In the genomic region with DNA sequence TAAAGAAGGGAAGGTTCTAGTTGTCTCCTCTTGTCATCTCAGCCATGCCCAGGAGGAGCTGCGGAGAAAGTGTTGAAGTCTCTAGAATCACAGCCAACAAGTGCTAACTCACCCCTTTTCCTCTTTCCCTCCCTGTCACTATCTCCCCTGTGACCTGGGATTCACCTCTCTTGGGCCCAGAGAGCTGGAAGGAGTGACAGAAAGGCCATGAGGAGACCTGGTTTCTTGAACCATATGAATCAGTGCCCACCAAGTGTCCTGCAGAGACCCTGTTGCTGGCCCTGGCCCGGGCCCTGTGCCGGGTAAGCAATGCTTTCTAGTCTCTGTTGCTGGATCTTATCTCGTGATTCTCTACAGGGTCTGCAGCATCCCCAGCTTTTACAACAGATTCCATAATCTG, we compare ENCODE assay signal across 15 mouse cellular contexts.
DNase-seq lines count a peak whose midpoint lies in the region; ATAC-seq lines count a peak whose summit lies in the region.
"Had no signal": no experiment of that assay in that cellular context is flagged by ENCODE, and none has a peak within 500 bp of the region (broad histone marks: within the 10 kb centered on the region; RNA-seq: fewer than 3 reads in every experiment).

No protein-coding gene starts in this region.

- no peak overlapping the region for H3K4me3 ChIP-seq in embryonic facial prominence, embryonic 13.5 days
- H3K4me3 ChIP-seq in embryonic facial prominence, embryonic 10.5 days = no peak overlapping the region
- H3K4me3 ChIP-seq in heart, embryonic 16.5 days (ENCODE audit: low read length) = no peak overlapping the region
- H3K4me3 ChIP-seq in limb, embryonic 15.5 days = no peak overlapping the region
- no peak overlapping the region for H3K4me3 ChIP-seq in limb, embryonic 10.5 days
- H3K4me3 ChIP-seq in embryonic facial prominence, embryonic 14.5 days (ENCODE audit: low read depth, low read length) = no peak overlapping the region
- H3K4me3 ChIP-seq: forebrain, embryonic 15.5 days; layer of hippocampus, adult 2 months; limb, embryonic 13.5 days; midbrain, embryonic 13.5 days; myocyte had no signal

- no peak overlapping the region for H3K9ac ChIP-seq in embryonic facial prominence, embryonic 13.5 days
- no peak overlapping the region for H3K9ac ChIP-seq in heart, embryonic 16.5 days (ENCODE audit: low read length)
- H3K9ac ChIP-seq in limb, embryonic 15.5 days = no peak overlapping the region
- H3K9ac ChIP-seq in embryonic facial prominence, embryonic 14.5 days (ENCODE audit: low read depth, low read length) = no peak overlapping the region
- H3K9ac ChIP-seq: forebrain, embryonic 15.5 days; limb, embryonic 13.5 days; midbrain, embryonic 13.5 days had no signal

- no peak overlapping the region for H3K4me2 ChIP-seq in embryonic facial prominence, embryonic 13.5 days
- no peak overlapping the region for H3K4me2 ChIP-seq in heart, embryonic 16.5 days (ENCODE audit: low read depth, low read length)
- H3K4me2 ChIP-seq in limb, embryonic 15.5 days = no peak overlapping the region
- H3K4me2 ChIP-seq in embryonic facial prominence, embryonic 14.5 days (ENCODE audit: low read depth, low read length) = no peak overlapping the region
- H3K4me2 ChIP-seq: forebrain, embryonic 15.5 days; limb, embryonic 13.5 days; midbrain, embryonic 13.5 days had no signal

- H3K27me3 ChIP-seq in embryonic facial prominence, embryonic 13.5 days = no peaks in the 10 kb centered on the region
- H3K27me3 ChIP-seq in embryonic facial prominence, embryonic 10.5 days (replicated peaks; ENCODE audit: low read depth, poor library complexity, severe bottlenecking) = no peaks in the 10 kb centered on the region
- no peaks in the 10 kb centered on the region for H3K27me3 ChIP-seq in heart, embryonic 16.5 days (ENCODE audit: control insufficient read depth, insufficient read depth, low read length)
- H3K27me3 ChIP-seq in limb, embryonic 15.5 days = no peaks in the 10 kb centered on the region
- H3K27me3 ChIP-seq in limb, embryonic 10.5 days (ENCODE audit: low read depth, poor library complexity, severe bottlenecking) = no peaks in the 10 kb centered on the region
- no peaks in the 10 kb centered on the region for H3K27me3 ChIP-seq in embryonic facial prominence, embryonic 14.5 days (replicated peaks; ENCODE audit: control insufficient read depth, insufficient read depth, low read length)
- H3K27me3 ChIP-seq: forebrain, embryonic 15.5 days; limb, embryonic 13.5 days; midbrain, embryonic 13.5 days had no signal

- H3K4me1 ChIP-seq in embryonic facial prominence, embryonic 13.5 days = peaks cover 24% of the 10 kb centered on the region
- peaks cover 25% of the 10 kb centered on the region for H3K4me1 ChIP-seq in embryonic facial prominence, embryonic 10.5 days
- peaks cover 26% of the 10 kb centered on the region for H3K4me1 ChIP-seq in heart, embryonic 16.5 days (ENCODE audit: control insufficient read depth, insufficient read depth, low read length)
- H3K4me1 ChIP-seq in limb, embryonic 15.5 days = peaks cover 19% of the 10 kb centered on the region
- H3K4me1 ChIP-seq in limb, embryonic 10.5 days = peaks cover 19% of the 10 kb centered on the region
- peaks cover 16% of the 10 kb centered on the region for H3K4me1 ChIP-seq in embryonic facial prominence, embryonic 14.5 days (ENCODE audit: control insufficient read depth, insufficient read depth, low read length)

- no peaks in the 10 kb centered on the region for H3K9me3 ChIP-seq in embryonic facial prominence, embryonic 13.5 days
- 0 out of 2 replicates have a peak, but pooled peaks cover 2% of the 10 kb centered on the region for H3K9me3 ChIP-seq in embryonic facial prominence, embryonic 10.5 days
- no peaks in the 10 kb centered on the region for H3K9me3 ChIP-seq in heart, embryonic 16.5 days (replicated peaks; ENCODE audit: control insufficient read depth, low read length)
- H3K9me3 ChIP-seq in limb, embryonic 15.5 days = no peaks in the 10 kb centered on the region
- 0 out of 2 replicates have a peak, but pooled peaks cover 2% of the 10 kb centered on the region for H3K9me3 ChIP-seq in limb, embryonic 10.5 days (replicated peaks)
- 0 out of 2 replicates have a peak, but pooled peaks cover 10% of the 10 kb centered on the region for H3K9me3 ChIP-seq in embryonic facial prominence, embryonic 14.5 days (ENCODE audit: control insufficient read depth, low read length)
- H3K9me3 ChIP-seq: forebrain, embryonic 15.5 days had no signal

- intact Hi-C loops in heart, postnatal 14 days (cut with DNase I) = loop anchor here (5.0 kb wide), 1 partner anchor 69 kb away; no protein-coding TSS in a partner anchor

- ATAC-seq in embryonic facial prominence, embryonic 13.5 days (ENCODE audit: insufficient number of reproducible peaks, insufficient read depth, low FRiP score, low TSS enrichment, low read depth) = no peak
- ATAC-seq in heart, embryonic 16.5 days (replicated peaks; ENCODE audit: extremely low read depth, insufficient read depth, low FRiP score) = no peak
- no peak for ATAC-seq in limb, embryonic 15.5 days (ENCODE audit: insufficient number of reproducible peaks, low FRiP score, low TSS enrichment, low read depth)
- ATAC-seq in embryonic facial prominence, embryonic 14.5 days (ENCODE audit: low read depth) = no peak
- no peak for ATAC-seq in megakaryocyte, adult 5-6 weeks (ENCODE audit: poor library complexity, severe bottlenecking)
- ATAC-seq: midbrain, embryonic 13.5 days had no signal

- H3K27ac ChIP-seq in embryonic facial prominence, embryonic 13.5 days = 0 out of 2 replicates have a peak overlapping the region, but pooled peaks have one; percentile 40
- H3K27ac ChIP-seq in embryonic facial prominence, embryonic 10.5 days (replicated peaks) = no peak overlapping the region; the same call in 1 of the 2 replicates
- peak overlapping the region; percentile 82 for H3K27ac ChIP-seq in heart, embryonic 16.5 days (ENCODE audit: low read length)
- peak overlapping the region; percentile 72; the same call in 1 of the 2 replicates for H3K27ac ChIP-seq in limb, embryonic 15.5 days
- H3K27ac ChIP-seq in limb, embryonic 10.5 days = no peak overlapping the region
- peak overlapping the region; percentile 61; the same call in 1 of the 2 replicates for H3K27ac ChIP-seq in embryonic facial prominence, embryonic 14.5 days (replicated peaks; ENCODE audit: low read depth, low read length)
- H3K27ac ChIP-seq: layer of hippocampus, adult 2 months had no signal

- WGBS in embryonic facial prominence, embryonic 13.5 days = 90% methylated on average over 4 of the region's 4 CpGs
- WGBS in embryonic facial prominence, embryonic 10.5 days = 93% methylated on average over 4 of the region's 4 CpGs
- WGBS in heart, embryonic 16.5 days = 58% methylated on average over 4 of the region's 4 CpGs
- WGBS in limb, embryonic 15.5 days = 84% methylated on average over 4 of the region's 4 CpGs
- WGBS in limb, embryonic 10.5 days = 87% methylated on average over 4 of the region's 4 CpGs
- 92% methylated on average over 4 of the region's 4 CpGs for WGBS in embryonic facial prominence, embryonic 14.5 days

- DNase-seq in embryonic facial prominence, embryonic 10.5 days (ENCODE audit: low spot score) = no peak
- no peak for DNase-seq in heart, postnatal 14 days
- no peak for DNase-seq in limb, embryonic 10.5 days (ENCODE audit: low spot score)
- DNase-seq in embryonic facial prominence, embryonic 14.5 days (ENCODE audit: low spot score) = no peak
- DNase-seq: adrenal gland, postnatal 14 days; cerebellum, adult 9-10 months had no signal

- no peaks in the 10 kb centered on the region for H3K36me3 ChIP-seq in embryonic facial prominence, embryonic 13.5 days
- H3K36me3 ChIP-seq in embryonic facial prominence, embryonic 10.5 days (replicated peaks) = no peaks in the 10 kb centered on the region
- H3K36me3 ChIP-seq in heart, embryonic 16.5 days (ENCODE audit: control insufficient read depth, insufficient read depth) = no peaks in the 10 kb centered on the region
- H3K36me3 ChIP-seq in limb, embryonic 15.5 days = no peaks in the 10 kb centered on the region
- H3K36me3 ChIP-seq in limb, embryonic 10.5 days = no peaks in the 10 kb centered on the region
- no peaks in the 10 kb centered on the region for H3K36me3 ChIP-seq in embryonic facial prominence, embryonic 14.5 days (ENCODE audit: control insufficient read depth, insufficient read depth, low read length)
- H3K36me3 ChIP-seq: forebrain, embryonic 15.5 days; limb, embryonic 13.5 days; midbrain, embryonic 13.5 days had no signal

Comparison
In these comparisons a context has a peak if more than half of its experiments do, and no peak if none do; other contexts are left out.
1. H3K27ac ChIP-seq: peak in embryonic facial prominence, embryonic 13.5 days (single experiment), heart, embryonic 16.5 days (single experiment), limb, embryonic 15.5 days (single experiment) and embryonic facial prominence, embryonic 14.5 days (single experiment); none in embryonic facial prominence, embryonic 10.5 days (single experiment) and limb, embryonic 10.5 days (single experiment).